Mouse (Mus musculus) liver, postnatal 0 days (tissue): ENCODE results near the gene Aste1. TPM values are rescaled to one million over a fixed set of nuclear protein-coding genes. Genes with fewer than 3 reads are reported as not detected.

Source experiments
- ATAC-seq: fragments of 200-750 bp; cut with Nextera tagmentation; 2 replicates; pipeline ENCODE4 v1.8.0; 2017; ENCODE audit warnings: mild to moderate bottlenecking, moderate library complexity
- DNase-seq: peaks from one replicate; pipeline ENCODE4 v3.0.0-alpha.2; 2016
- H3K27ac ChIP-seq: fragments of 300-500 bp; sonication (generic); 2 replicates; pipeline ENCODE4 v1.5.1; 2014; ENCODE audit warnings: antibody characterized with exemption, moderate library complexity, mild to moderate bottlenecking, low read depth
- H3K27me3 ChIP-seq: fragments of 300-500 bp; sonication (generic); 2 replicates; pipeline ENCODE4 v1.6.1; 2014; ENCODE audit warnings: low read length, control low read depth, mixed read lengths; ENCODE audit not compliant: insufficient read depth
- H3K36me3 ChIP-seq: fragments of 300-500 bp; sonication (generic); replicated peaks from 2 replicates; pipeline ENCODE4 v1.6.1; 2014; ENCODE audit warnings: mild to moderate bottlenecking, control low read depth, low read length, moderate library complexity, mixed read lengths; ENCODE audit not compliant: insufficient read depth
- H3K4me1 ChIP-seq: fragments of 300-500 bp; sonication (generic); 2 replicates; pipeline ENCODE4 v1.6.1; 2014; ENCODE audit warnings: antibody characterized with exemption, mild to moderate bottlenecking, control low read depth; ENCODE audit not compliant: insufficient read depth
- H3K4me2 ChIP-seq: fragments of 300-500 bp; sonication (generic); 2 replicates; pipeline ENCODE4 v1.6.1; 2014; ENCODE audit warnings: low read depth, mild to moderate bottlenecking, low read length, moderate library complexity, mixed read lengths
- H3K4me3 ChIP-seq: fragments of 300-500 bp; sonication (generic); 2 replicates; pipeline ENCODE4 v1.5.1; 2014; ENCODE audit warnings: low read depth, low read length
- H3K9ac ChIP-seq: fragments of 300-500 bp; sonication (generic); replicated peaks from 2 replicates; pipeline ENCODE4 v1.6.1; 2014; ENCODE audit warnings: mild to moderate bottlenecking, moderate library complexity
- H3K9me3 ChIP-seq: fragments of 300-500 bp; sonication (generic); 2 replicates; pipeline ENCODE4 v1.6.1; 2016; ENCODE audit warnings: mild to moderate bottlenecking, control low read depth, low read length, mixed read lengths
- CTCF ChIP-seq: sonication (generic); IDR thresholded peaks from 2 replicates; pipeline ENCODE4 v1.5.1; 2016; ENCODE audit warnings: antibody characterized with exemption, low read depth
- EP300 ChIP-seq: IDR thresholded peaks from 2 replicates; pipeline ENCODE4 v1.6.1; 2016; ENCODE audit warnings: antibody characterized with exemption, low read depth, mild to moderate bottlenecking
- WGBS: fragments of 180-500 bp; shearing (Covaris S2); extraction: QIAGEN DNeasy Blood & Tissue Kit; methylation state at CpG from one replicate; pipeline ENCODE4 v1.1.7; 2014; ENCODE audit not compliant: insufficient replicate concordance; 5-methylcytosine and 5-hydroxymethylcytosine counted together
- polyA plus RNA-seq: library from polyadenylated mRNA; unstranded; fragments of >200 nt; fragmentation: Nextera tagmentation; extraction: Ambion mirVana; gene quantifications from 2 replicates; pipeline ENCODE4 v1.2.1, GENCODE M21; 2015

Aste1 gene
- polyA plus RNA-seq, 1 experiment from 2014 or later = 5.1 TPM

DNA sequence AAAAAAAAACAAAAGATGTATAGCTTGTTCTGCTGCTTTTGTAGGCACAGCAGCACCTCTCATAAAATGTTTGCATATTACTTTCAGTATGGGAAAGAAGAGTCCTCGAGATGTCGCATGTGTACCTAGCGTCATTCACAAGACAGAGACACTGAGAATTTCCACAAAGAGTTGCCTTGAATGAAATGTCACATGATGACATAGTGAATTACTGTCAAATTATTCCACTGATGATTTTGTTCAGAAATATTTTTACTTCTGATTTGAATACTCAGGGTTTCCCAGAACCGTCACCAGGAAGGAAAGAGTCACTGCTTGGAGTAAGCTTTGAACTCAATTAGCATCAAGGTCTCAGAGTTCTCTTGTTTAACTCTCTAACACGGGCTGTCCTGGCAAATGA, 7.8 kb upstream of the Aste1 start:
- Histone ChIP-seq H3K27ac (no peak overlapping the region), H3K9me3 (no peaks in the 10 kb centered on the region), H3K4me1 (no peaks in the 10 kb centered on the region), H3K4me2 (no peak overlapping the region), H3K4me3 (no peak overlapping the region), H3K27me3 (no peaks in the 10 kb centered on the region), H3K36me3 (no peaks in the 10 kb centered on the region), H3K9ac (no peak overlapping the region)
- DNase-seq (no peak), ATAC-seq (no peak)
- 72% methylated on average over 5 of the region's 5 CpGs for whole genome bisulfite sequencing
- no peak for TF ChIP-seq EP300
- TF ChIP-seq CTCF = no peak

DNA sequence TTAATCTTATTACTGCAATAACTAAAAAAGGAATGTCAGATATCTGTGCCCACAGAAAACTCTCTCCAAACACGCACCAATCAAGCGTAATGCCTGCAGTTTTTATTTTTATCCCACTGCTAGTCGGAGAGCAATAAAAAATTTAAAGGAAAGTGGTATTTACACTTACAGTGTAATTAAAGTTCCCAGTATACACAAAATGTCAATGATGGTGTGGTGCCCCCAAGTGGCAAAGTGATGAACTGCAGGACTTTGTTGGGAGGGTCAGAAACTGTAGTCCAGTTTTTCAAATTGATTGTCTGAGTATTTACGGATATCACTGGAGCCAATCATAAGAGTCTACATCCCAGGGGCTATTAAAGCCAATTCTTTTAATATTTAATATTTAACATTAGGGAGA, 5.9 kb upstream of the Aste1 start:
- Histone ChIP-seq H3K9me3 (no peaks in the 10 kb centered on the region), H3K9ac (no peak overlapping the region), H3K4me1 (no peaks in the 10 kb centered on the region), H3K36me3 (no peaks in the 10 kb centered on the region), H3K27ac (no peak overlapping the region), H3K4me2 (no peak overlapping the region), H3K27me3 (no peaks in the 10 kb centered on the region), H3K4me3 (no peak overlapping the region)
- peak; percentile 79 for DNase-seq
- 10% methylated on average over 4 of the region's 4 CpGs for WGBS
- no peak for ATAC-seq
- TF ChIP-seq EP300 (no peak), CTCF (peak; percentile 88)

DNA sequence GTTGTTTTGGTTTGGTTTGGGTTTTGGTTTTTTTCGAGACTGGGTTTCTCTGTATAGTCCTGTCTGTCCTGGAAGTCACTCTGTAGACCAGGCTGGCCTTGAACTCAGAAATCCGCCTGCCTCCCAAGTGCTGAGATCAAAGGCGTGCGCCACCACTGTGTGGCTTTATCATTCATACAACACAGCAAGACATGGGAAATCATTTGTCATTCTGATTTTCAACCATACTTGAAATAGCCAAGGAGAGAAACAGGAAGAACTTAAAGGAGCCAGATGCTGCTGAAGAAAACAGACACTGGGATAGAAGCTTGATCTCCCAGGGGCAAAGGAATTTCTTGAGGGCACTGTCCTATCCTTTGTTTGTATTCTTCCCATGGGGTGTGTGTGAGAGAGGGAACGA, 4.6 kb upstream of the Aste1 start:
- H3K27ac ChIP-seq = no peak overlapping the region
- H3K36me3 ChIP-seq = no peaks in the 10 kb centered on the region
- H3K9me3 ChIP-seq = no peaks in the 10 kb centered on the region
- no peak overlapping the region for H3K4me3 ChIP-seq
- TF ChIP-seq EP300 (no peak), CTCF (no peak)
- no peaks in the 10 kb centered on the region for H3K27me3 ChIP-seq
- no peak overlapping the region for H3K9ac ChIP-seq
- peaks cover 7% of the 10 kb centered on the region; the same call in 1 of the 2 replicates for H3K4me1 ChIP-seq
- no peak overlapping the region for H3K4me2 ChIP-seq
- WGBS = 60% methylated on average over 4 of the region's 5 CpGs
- ATAC-seq (no peak), DNase-seq (no peak)

DNA sequence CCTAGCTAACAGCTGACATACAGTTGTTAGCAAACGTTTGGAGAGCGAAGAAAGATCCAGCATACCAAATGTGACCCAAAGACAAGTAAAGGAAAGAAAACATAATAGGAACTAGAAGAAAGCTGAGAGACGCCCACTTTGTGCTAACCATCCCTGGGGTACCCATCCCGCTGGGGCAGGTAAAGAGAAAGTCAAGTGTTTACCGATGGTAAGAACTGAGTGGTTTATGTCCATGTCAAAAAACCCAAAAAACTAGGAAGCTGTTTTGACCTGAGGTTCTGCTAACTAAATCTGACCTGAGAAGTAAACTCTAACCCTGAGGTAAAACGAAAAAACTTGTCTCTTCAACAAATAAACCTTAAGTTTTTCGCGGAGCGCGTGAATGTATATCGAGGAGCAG, 472 bp upstream of the Aste1 start:
- H3K9me3 ChIP-seq = no peaks in the 10 kb centered on the region
- no peak for ATAC-seq
- DNase-seq = no peak
- peak overlapping the region; percentile 85 for H3K4me2 ChIP-seq
- peaks cover 17% of the 10 kb centered on the region for H3K4me1 ChIP-seq
- TF ChIP-seq EP300 (no peak), CTCF (no peak)
- WGBS = 13% methylated on average over 11 of the region's 11 CpGs
- peaks cover 7% of the 10 kb centered on the region; the same call in 1 of the 2 replicates for H3K36me3 ChIP-seq
- H3K27ac ChIP-seq = no peak overlapping the region
- peak overlapping the region; percentile 43; the same call in 1 of the 2 replicates for H3K9ac ChIP-seq
- no peaks in the 10 kb centered on the region for H3K27me3 ChIP-seq
- H3K4me3 ChIP-seq = peak overlapping the region; percentile 79

DNA sequence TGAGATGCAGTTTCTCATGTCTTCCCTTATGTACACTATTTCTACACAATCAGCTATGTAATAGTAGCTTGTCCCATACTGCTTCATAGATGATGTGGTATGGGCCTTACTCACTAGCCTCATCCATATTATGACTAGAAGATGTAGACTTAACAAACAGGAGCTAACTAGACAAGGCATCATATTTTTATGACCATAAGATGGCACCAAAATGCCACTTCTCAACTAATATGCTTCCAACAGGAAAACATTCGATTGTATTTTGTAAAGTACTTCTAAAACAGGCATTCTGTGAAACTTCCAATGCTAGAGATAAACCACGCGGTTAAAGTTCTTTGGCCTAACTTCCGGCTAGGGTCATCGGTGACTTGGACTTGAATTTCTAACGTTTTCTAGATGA, 13.4 kb downstream of the Aste1 start:
- 87% methylated on average over 6 of the region's 6 CpGs for WGBS
- no peak overlapping the region for H3K4me2 ChIP-seq
- no peak overlapping the region for H3K27ac ChIP-seq
- no peak overlapping the region for H3K4me3 ChIP-seq
- no peaks in the 10 kb centered on the region for H3K27me3 ChIP-seq
- no peaks in the 10 kb centered on the region for H3K4me1 ChIP-seq
- H3K9me3 ChIP-seq = no peaks in the 10 kb centered on the region
- peaks cover 31% of the 10 kb centered on the region for H3K36me3 ChIP-seq
- no peak overlapping the region for H3K9ac ChIP-seq
- TF ChIP-seq EP300 (no peak), CTCF (0 out of 2 replicates have a peak, but pooled peaks have one; percentile 17)
- DNase-seq (no peak), ATAC-seq (no peak)

DNA sequence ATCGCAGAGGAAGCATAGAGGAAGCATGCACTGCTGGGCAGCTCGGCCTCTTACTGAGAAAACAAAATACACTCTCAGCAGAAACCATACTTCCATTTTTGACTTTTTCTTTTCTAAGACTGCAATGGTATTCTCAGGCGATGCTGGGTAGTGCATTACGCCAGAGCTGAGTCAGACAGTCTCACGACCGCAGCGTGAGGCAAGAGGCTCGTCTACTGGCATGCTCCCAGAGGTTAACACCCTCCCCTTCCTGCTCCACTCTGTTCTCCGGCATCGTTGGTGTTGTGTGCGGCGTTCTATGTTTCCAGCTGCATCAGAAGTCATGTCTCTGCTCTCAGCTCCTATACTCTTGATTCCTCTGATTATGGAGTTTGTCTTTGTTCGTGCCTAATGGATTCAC, 63.8 kb downstream of the Aste1 start:
- 77% methylated on average over 13 of the region's 13 CpGs for WGBS
- DNase-seq = peak; percentile 48

DNA sequence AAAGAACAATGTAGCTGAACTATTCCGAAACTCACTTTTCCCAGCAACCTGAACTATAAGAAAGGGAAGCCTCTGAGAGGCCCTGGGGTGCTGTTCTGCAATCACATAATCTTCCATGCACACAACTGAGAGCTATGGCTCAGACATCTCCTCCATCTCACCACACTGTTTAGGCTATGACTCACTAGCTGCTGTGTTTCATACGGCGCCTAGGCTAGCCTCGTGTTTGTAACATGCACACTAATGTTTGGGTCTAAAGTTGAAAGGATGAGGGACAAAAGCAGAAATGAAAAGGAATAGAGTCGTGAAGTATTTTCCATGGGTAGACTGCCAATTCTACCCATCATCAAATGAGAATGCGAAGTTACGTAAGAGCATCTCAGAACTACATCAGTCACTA, 66.3 kb downstream of the Aste1 start:
- Histone ChIP-seq H3K9me3 (no peaks in the 10 kb centered on the region), H3K4me1 (no peaks in the 10 kb centered on the region), H3K27me3 (no peaks in the 10 kb centered on the region), H3K4me2 (no peak overlapping the region), H3K4me3 (no peak overlapping the region), H3K36me3 (peaks cover 38% of the 10 kb centered on the region), H3K9ac (no peak overlapping the region), H3K27ac (no peak overlapping the region)
- no peak for ATAC-seq
- 89% methylated on average over 7 of the region's 7 CpGs for WGBS
- TF ChIP-seq EP300 (no peak), CTCF (no peak)
- no peak for DNase-seq

More for the DNA sequence above, 63.8 kb downstream of the Aste1 start:
- no peak for TF ChIP-seq EP300
- TF ChIP-seq CTCF = no peak
- peaks cover 40% of the 10 kb centered on the region for H3K36me3 ChIP-seq
- H3K9ac ChIP-seq = no peak overlapping the region
- no peaks in the 10 kb centered on the region for H3K27me3 ChIP-seq
- no peaks in the 10 kb centered on the region for H3K9me3 ChIP-seq
- no peak overlapping the region for H3K27ac ChIP-seq
- no peak overlapping the region for H3K4me3 ChIP-seq
- 0 out of 2 replicates have a peak overlapping the region, but pooled peaks have one; percentile 6 for H3K4me2 ChIP-seq
- peak; percentile 76 for ATAC-seq
- no peaks in the 10 kb centered on the region for H3K4me1 ChIP-seq

Other genes with a start within 250 kb of the Aste1 start
- 0.05 TPM in 1 of 2 replicates, not detected in the other for gene Nek11, start 132 bp downstream of the Aste1 start, polyA plus RNA-seq
- gene Atp2c1, start 131.9 kb downstream of the Aste1 start, polyA plus RNA-seq = 15.9 and 17.1 TPM in 2 replicates
- gene Pik3r4, start 247.6 kb downstream of the Aste1 start, polyA plus RNA-seq = 5.4 and 5.6 TPM in 2 replicates